Mouse (Mus musculus) ovary, adult 10 weeks (tissue): ENCODE measurements around the gene Fkbp11. TPM values are rescaled to one million over a fixed set of nuclear protein-coding genes. Genes with fewer than 3 reads are reported as not detected.

Experiments used
- polyA plus RNA-seq: library from polyadenylated mRNA; stranded (reverse); fragments of 350-450 nt; fragmentation: Illumina TruSeq; extraction: RNeasy Lipid Tissue Mini Kit (QIAGEN cat#74804); gene quantifications from one replicate; pipeline ENCODE4 v1.2.3, GENCODE M21; 2014

Fkbp11 gene
- polyA plus RNA-seq, result 0.17 TPM

GRCm38 (mm10) chr15:98727443-98728321, at the start of gene Fkbp11:
TSS of gene Fkbp11 (minus strand) at chr15:98728198.

GRCm38 (mm10) chr15:98777762-98778161, 49.8 kb upstream of the Fkbp11 start, which contains the start of gene Wnt10b:
TSS of gene Wnt10b (minus strand) at chr15:98778150.

GRCm38 (mm10) chr15:98762670-98763529, 34.9 kb upstream of the Fkbp11 start, which contains the start of gene Arf3:
TSS of gene Arf3 (minus strand) at chr15:98763214.

GRCm38 (mm10) chr15:98707766-98708372, 20.1 kb downstream of the Fkbp11 start, which contains the start of gene Ccdc65:
TSS of gene Ccdc65 (plus strand) at chr15:98708207.

GRCm38 (mm10) chr15:98676940-98677728, 50.9 kb downstream of the Fkbp11 start, which contains the start of gene Rnd1:
TSS of gene Rnd1 (minus strand) at chr15:98677461.

Other genes starting within 250 kb of the Fkbp11 start
- not detected for gene Lalba, start 245.5 kb downstream of the Fkbp11 start, polyA plus RNA-seq
- not detected for gene Olfr279, start 235.8 kb downstream of the Fkbp11 start, polyA plus RNA-seq
- gene Kansl2, start 193.9 kb downstream of the Fkbp11 start, polyA plus RNA-seq, result 44.5 TPM
- 102 TPM for gene Ccnt1, start 157.3 kb downstream of the Fkbp11 start, polyA plus RNA-seq
- gene 4930415O20Rik, start 157.2 kb downstream of the Fkbp11 start, polyA plus RNA-seq, result not detected
- gene Adcy6, start 118.1 kb downstream of the Fkbp11 start, polyA plus RNA-seq, result 3.8 TPM
- gene Cacnb3, start 97.4 kb downstream of the Fkbp11 start, polyA plus RNA-seq, result 0.48 TPM
- 1.9 TPM for gene Ddx23, start 65.3 kb downstream of the Fkbp11 start, polyA plus RNA-seq
- gene Rnd1, start 50.7 kb downstream of the Fkbp11 start, polyA plus RNA-seq, result not detected
- gene Ccdc65, start 20.0 kb downstream of the Fkbp11 start, polyA plus RNA-seq, result 2.5 TPM
- 45.6 TPM for gene Arf3, start 35.0 kb upstream of the Fkbp11 start, polyA plus RNA-seq
- 3.4 TPM for gene Wnt10b, start 50.0 kb upstream of the Fkbp11 start, polyA plus RNA-seq
- gene Wnt1, start 61.7 kb upstream of the Fkbp11 start, polyA plus RNA-seq, result not detected
- gene Ddn, start 81.3 kb upstream of the Fkbp11 start, polyA plus RNA-seq, result not detected
- 29.2 TPM for gene Prkag1, start 103.3 kb upstream of the Fkbp11 start, polyA plus RNA-seq
- 3.7 TPM for gene Kmt2d, start 143.0 kb upstream of the Fkbp11 start, polyA plus RNA-seq
- gene Rhebl1, start 166.3 kb upstream of the Fkbp11 start, polyA plus RNA-seq, result 2.3 TPM
- 4.8 TPM for gene Dhh, start 170.3 kb upstream of the Fkbp11 start, polyA plus RNA-seq
- 2.1 TPM for gene Lmbr1l, start 190.0 kb upstream of the Fkbp11 start, polyA plus RNA-seq
- gene Tuba1b, start 206.4 kb upstream of the Fkbp11 start, polyA plus RNA-seq, result 91.9 TPM
- gene Gm49450, start 225.4 kb upstream of the Fkbp11 start, polyA plus RNA-seq, result not detected
- gene Tuba1a, start 225.5 kb upstream of the Fkbp11 start, polyA plus RNA-seq, result 108 TPM